Mouse (Mus musculus) neural tube, embryonic 13.5 days (tissue): Measurements from ENCODE around the gene Uts2r. TPM values are rescaled to one million over a fixed set of nuclear protein-coding genes. Genes with fewer than 3 reads are reported as not detected.

Experiments used
- ATAC-seq: fragments of 200-750 bp; cut with Nextera tagmentation; 2 replicates; pipeline ENCODE4 v1.8.0; 2017; ENCODE audit warnings: low read depth, mild to moderate bottlenecking, moderate TSS enrichment, moderate library complexity
- H3K27ac ChIP-seq: fragments of 300-500 bp; sonication (generic); replicated peaks from 2 replicates; pipeline ENCODE4 v1.5.1; 2015; ENCODE audit warnings: moderate library complexity, mild to moderate bottlenecking, inconsistent platforms
- H3K27me3 ChIP-seq: fragments of 300-500 bp; sonication (generic); 2 replicates; pipeline ENCODE4 v1.6.1; 2015; ENCODE audit warnings: mild to moderate bottlenecking, inconsistent platforms
- H3K36me3 ChIP-seq: fragments of 300-500 bp; sonication (generic); 2 replicates; pipeline ENCODE4 v1.6.1; 2015; ENCODE audit warnings: mild to moderate bottlenecking, inconsistent platforms
- H3K4me1 ChIP-seq: fragments of 300-500 bp; sonication (generic); replicated peaks from 2 replicates; pipeline ENCODE4 v1.6.1; 2015; ENCODE audit warnings: inconsistent platforms
- H3K4me2 ChIP-seq: fragments of 300-500 bp; sonication (generic); 2 replicates; pipeline ENCODE4 v1.6.1; 2015; ENCODE audit warnings: inconsistent platforms, mild to moderate bottlenecking, moderate library complexity
- H3K4me3 ChIP-seq: fragments of 300-500 bp; sonication (generic); 2 replicates; pipeline ENCODE4 v1.5.1; 2015; ENCODE audit warnings: mild to moderate bottlenecking, inconsistent platforms
- H3K9ac ChIP-seq: fragments of 300-500 bp; sonication (generic); 2 replicates; pipeline ENCODE4 v1.6.1; 2015; ENCODE audit warnings: moderate library complexity, mild to moderate bottlenecking, inconsistent platforms
- H3K9me3 ChIP-seq: fragments of 300-500 bp; sonication (generic); 2 replicates; pipeline ENCODE4 v1.6.1; 2016; ENCODE audit warnings: inconsistent platforms
- WGBS: fragments of 180-500 bp; shearing (Covaris S2); methylation state at CpG from one replicate; pipeline ENCODE4 v1.1.7; 2015; 5-methylcytosine and 5-hydroxymethylcytosine counted together
- polyA plus RNA-seq: library from polyadenylated mRNA; unstranded; fragments of >200 nt; fragmentation: Nextera tagmentation; extraction: Ambion mirVana; gene quantifications from 2 replicates; pipeline ENCODE4 v1.2.1, GENCODE M21; 2015

Gene Uts2r
- polyA plus RNA-seq, 1 experiment from 2014 or later: 0.47 TPM

- Histone ChIP-seq H3K4me2 (no peak overlapping the region), H3K36me3 (0 out of 2 replicates have a peak, but pooled peaks cover 8% of the 10 kb centered on the region), H3K4me1 (no peaks in the 10 kb centered on the region; the same call in 1 of the 2 replicates), H3K9me3 (no peaks in the 10 kb centered on the region), H3K9ac (no peak overlapping the region), H3K4me3 (no peak overlapping the region), H3K27ac (no peak overlapping the region), H3K27me3 (no peaks in the 10 kb centered on the region)
- ATAC-seq: no peak
- WGBS: 39% methylated on average over 3 of the region's 3 CpGs
Observed at GRCm38 (mm10) chr11:121174234-121174633, 14.2 kb downstream of the Uts2r start.

GRCm38 (mm10) chr11:121176285-121177270 lies 16.5 kb downstream of the Uts2r start:
- Histone ChIP-seq H3K4me2 (no peak overlapping the region), H3K4me3 (no peak overlapping the region), H3K27me3 (no peaks in the 10 kb centered on the region), H3K27ac (no peak overlapping the region), H3K36me3 (peaks cover 9% of the 10 kb centered on the region; the same call in 1 of the 2 replicates), H3K9me3 (no peaks in the 10 kb centered on the region), H3K4me1 (no peaks in the 10 kb centered on the region; the same call in 1 of the 2 replicates), H3K9ac (no peak overlapping the region)
- no peak for ATAC-seq
- WGBS: 59% methylated on average over 12 of the region's 12 CpGs

GRCm38 (mm10) chr11:121189681-121190080 lies 29.6 kb downstream of the Uts2r start:
- Histone ChIP-seq H3K4me1 (no peaks in the 10 kb centered on the region), H3K9me3 (no peaks in the 10 kb centered on the region), H3K4me2 (no peak overlapping the region), H3K27ac (no peak overlapping the region), H3K9ac (no peak overlapping the region), H3K4me3 (no peak overlapping the region), H3K27me3 (no peaks in the 10 kb centered on the region), H3K36me3 (peaks cover 18% of the 10 kb centered on the region)
- WGBS: 90% methylated on average over 3 of the region's 3 CpGs
- ATAC-seq: no peak

- H3K36me3 ChIP-seq: peaks cover 28% of the 10 kb centered on the region
- no peak overlapping the region for H3K9ac ChIP-seq
- WGBS: 64% methylated on average over 2 of the region's 2 CpGs
- no peak overlapping the region for H3K4me3 ChIP-seq
- H3K27ac ChIP-seq: no peak overlapping the region
- no peak for ATAC-seq
- no peaks in the 10 kb centered on the region for H3K9me3 ChIP-seq
- no peaks in the 10 kb centered on the region for H3K4me1 ChIP-seq
- H3K27me3 ChIP-seq: no peaks in the 10 kb centered on the region
- no peak overlapping the region for H3K4me2 ChIP-seq
Observed at GRCm38 (mm10) chr11:121192742-121193141, 32.7 kb downstream of the Uts2r start.

GRCm38 (mm10) chr11:121193415-121193814 lies 33.3 kb downstream of the Uts2r start:
- Histone ChIP-seq H3K27ac (no peak overlapping the region), H3K9ac (no peak overlapping the region), H3K36me3 (peaks cover 28% of the 10 kb centered on the region), H3K9me3 (no peaks in the 10 kb centered on the region), H3K4me1 (no peaks in the 10 kb centered on the region), H3K4me3 (no peak overlapping the region), H3K4me2 (no peak overlapping the region), H3K27me3 (no peaks in the 10 kb centered on the region)
- ATAC-seq: no peak
- WGBS: 80% methylated on average over 3 of the region's 3 CpGs

- Histone ChIP-seq H3K27me3 (no peaks in the 10 kb centered on the region), H3K36me3 (peaks cover 20% of the 10 kb centered on the region), H3K4me1 (peaks cover 4% of the 10 kb centered on the region), H3K4me2 (no peak overlapping the region), H3K27ac (no peak overlapping the region), H3K9me3 (no peaks in the 10 kb centered on the region), H3K4me3 (no peak overlapping the region), H3K9ac (no peak overlapping the region)
- ATAC-seq: no peak
- 63% methylated on average over 2 of the region's 2 CpGs for WGBS
Observed at GRCm38 (mm10) chr11:121198622-121199021, 38.6 kb downstream of the Uts2r start.

GRCm38 (mm10) chr11:121199851-121200250 lies 39.8 kb downstream of the Uts2r start:
- H3K4me2 ChIP-seq: no peak overlapping the region
- ATAC-seq: no peak
- H3K27me3 ChIP-seq: no peaks in the 10 kb centered on the region
- H3K27ac ChIP-seq: no peak overlapping the region
- WGBS: 71% methylated on average over 4 of the region's 4 CpGs
- peaks cover 12% of the 10 kb centered on the region; the same call in 1 of the 2 replicates for H3K36me3 ChIP-seq
- H3K4me1 ChIP-seq: peaks cover 10% of the 10 kb centered on the region
- no peak overlapping the region for H3K9ac ChIP-seq
- no peaks in the 10 kb centered on the region for H3K9me3 ChIP-seq
- no peak overlapping the region for H3K4me3 ChIP-seq

GRCm38 (mm10) chr11:121200781-121201180 lies 40.7 kb downstream of the Uts2r start:
- H3K9ac ChIP-seq: no peak overlapping the region
- no peaks in the 10 kb centered on the region for H3K27me3 ChIP-seq
- no peak overlapping the region for H3K27ac ChIP-seq
- H3K4me2 ChIP-seq: no peak overlapping the region
- H3K4me3 ChIP-seq: no peak overlapping the region
- no peak for ATAC-seq
- peaks cover 16% of the 10 kb centered on the region for H3K4me1 ChIP-seq
- WGBS: 95% methylated on average over 6 of the region's 6 CpGs
- H3K9me3 ChIP-seq: no peaks in the 10 kb centered on the region
- 0 out of 2 replicates have a peak, but pooled peaks cover 7% of the 10 kb centered on the region for H3K36me3 ChIP-seq

- H3K4me1 ChIP-seq: peaks cover 16% of the 10 kb centered on the region
- no peaks in the 10 kb centered on the region for H3K27me3 ChIP-seq
- H3K9ac ChIP-seq: no peak overlapping the region
- no peaks in the 10 kb centered on the region for H3K9me3 ChIP-seq
- H3K27ac ChIP-seq: no peak overlapping the region
- 62% methylated on average over 11 of the region's 11 CpGs for WGBS
- no peak overlapping the region for H3K4me3 ChIP-seq
- no peak for ATAC-seq
- no peak overlapping the region for H3K4me2 ChIP-seq
- H3K36me3 ChIP-seq: no peaks in the 10 kb centered on the region
Observed at GRCm38 (mm10) chr11:121201436-121202198, 41.5 kb downstream of the Uts2r start.

GRCm38 (mm10) chr11:121203859-121204160 lies 43.7 kb downstream of the Uts2r start:
- Histone ChIP-seq H3K36me3 (0 out of 2 replicates have a peak, but pooled peaks cover 12% of the 10 kb centered on the region), H3K4me2 (peak overlapping the region; percentile 76), H3K4me3 (peak overlapping the region; percentile 75), H3K27me3 (no peaks in the 10 kb centered on the region), H3K4me1 (peaks cover 16% of the 10 kb centered on the region), H3K9me3 (no peaks in the 10 kb centered on the region), H3K9ac (peak overlapping the region; percentile 86), H3K27ac (peak overlapping the region; percentile 88)
- no peak for ATAC-seq
- 0% methylated on average over 5 of the region's 5 CpGs for WGBS

GRCm38 (mm10) chr11:121204161-121205006 lies 44.3 kb downstream of the Uts2r start, which contains the start of the genes Hexdc and Ogfod3:
TSS of gene Hexdc (plus strand) at chr11:121204433.
TSS of gene Ogfod3 (minus strand) at chr11:121204711.
- 0 out of 2 replicates have a peak, but pooled peaks cover 13% of the 10 kb centered on the region for H3K36me3 ChIP-seq
- no peaks in the 10 kb centered on the region for H3K9me3 ChIP-seq
- H3K27me3 ChIP-seq: no peaks in the 10 kb centered on the region
- peak within 1 kb of the TSS; percentile 86 for H3K9ac ChIP-seq
- peaks cover 16% of the 10 kb centered on the region for H3K4me1 ChIP-seq
- H3K4me2 ChIP-seq: peak within 1 kb of the TSS; percentile 76
- peak within 1 kb of the TSS; percentile 88 for H3K27ac ChIP-seq
- H3K4me3 ChIP-seq: peak within 1 kb of the TSS; percentile 75
- WGBS: under 1% methylated on average over 70 of the region's 70 CpGs
- ATAC-seq: peak; percentile 97
